Mouse (Mus musculus) liver, embryonic 13.5 days (tissue): ENCODE measurements at regions not wholly inside any gene's neighbourhood (a gene's known extent, or its start where the extent isn't known, plus 50 kb on each side); places are given as distances from the start of the nearest gene placed in this dataset.
A peak's percentile ranks its signal among the peaks of the same experiment; 100 is the strongest.

Source experiments
- ATAC-seq: fragments of 200-750 bp; cut with Nextera tagmentation; 2 replicates; pipeline ENCODE4 v1.8.0; 2017; ENCODE audit warnings: low read depth, mild to moderate bottlenecking, moderate number of reproducible peaks, moderate library complexity
- DNase-seq: peaks from one replicate; pipeline ENCODE4 v3.0.0; 2022
- H3K27ac ChIP-seq: fragments of 300-500 bp; sonication (generic); 2 replicates; pipeline ENCODE4 v1.5.1; 2015; ENCODE audit warnings: moderate library complexity, mild to moderate bottlenecking, inconsistent platforms
- H3K27me3 ChIP-seq: fragments of 300-500 bp; sonication (generic); 2 replicates; pipeline ENCODE4 v1.6.1; 2015; ENCODE audit warnings: mild to moderate bottlenecking, inconsistent platforms
- H3K36me3 ChIP-seq: fragments of 300-500 bp; sonication (generic); 2 replicates; pipeline ENCODE4 v1.6.1; 2015; ENCODE audit warnings: mild to moderate bottlenecking, inconsistent platforms
- H3K4me1 ChIP-seq: fragments of 300-500 bp; sonication (generic); replicated peaks from 2 replicates; pipeline ENCODE4 v1.6.1; 2015; ENCODE audit warnings: inconsistent platforms
- H3K4me2 ChIP-seq: fragments of 300-500 bp; sonication (generic); 2 replicates; pipeline ENCODE4 v1.6.1; 2015; ENCODE audit warnings: inconsistent platforms, mild to moderate bottlenecking, moderate library complexity
- H3K4me3 ChIP-seq: fragments of 300-500 bp; sonication (generic); replicated peaks from 2 replicates; pipeline ENCODE4 v1.5.1; 2015; ENCODE audit warnings: mild to moderate bottlenecking, inconsistent platforms
- H3K9ac ChIP-seq: fragments of 300-500 bp; sonication (generic); 2 replicates; pipeline ENCODE4 v1.6.1; 2015; ENCODE audit warnings: mild to moderate bottlenecking, inconsistent platforms
- H3K9me3 ChIP-seq: fragments of 300-500 bp; sonication (generic); replicated peaks from 2 replicates; pipeline ENCODE4 v1.6.1; 2016; ENCODE audit warnings: inconsistent platforms
- WGBS: fragments of 180-500 bp; shearing (Covaris S2); methylation state at CpG from one replicate; pipeline ENCODE4 v1.1.7; 2015; ENCODE audit not compliant: insufficient replicate concordance; 5-methylcytosine and 5-hydroxymethylcytosine counted together

DNA sequence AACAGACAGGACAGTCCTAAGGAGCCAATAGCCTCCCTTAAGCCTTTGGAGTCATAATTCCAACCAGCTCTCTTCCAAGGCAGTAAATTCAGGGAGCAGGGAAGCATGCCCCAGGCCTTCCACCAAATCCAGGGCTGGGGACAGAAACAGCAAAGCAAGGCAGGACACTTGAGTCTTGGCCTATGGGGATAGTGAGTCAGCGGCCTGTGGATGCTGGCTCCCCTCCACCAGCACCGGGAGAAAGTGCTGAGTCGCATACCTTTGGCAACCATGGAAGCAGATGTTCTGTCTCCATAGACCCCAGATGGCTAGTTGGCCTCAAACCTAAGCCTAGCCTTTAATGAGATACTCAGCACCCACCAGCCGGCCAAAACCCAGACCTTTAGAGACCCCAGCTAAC is 133.8 kb upstream of the Six2 start:
- no peak overlapping the region for H3K4me3 ChIP-seq
- H3K27ac ChIP-seq: no peak overlapping the region
- DNase-seq: no peak
- H3K9me3 ChIP-seq: no peaks in the 10 kb centered on the region
- H3K9ac ChIP-seq: no peak overlapping the region
- H3K4me1 ChIP-seq: no peaks in the 10 kb centered on the region
- no peak for ATAC-seq
- H3K36me3 ChIP-seq: no peaks in the 10 kb centered on the region
- 56% methylated on average over 4 of the region's 4 CpGs for WGBS
- no peak overlapping the region for H3K4me2 ChIP-seq
- H3K27me3 ChIP-seq: no peaks in the 10 kb centered on the region

DNA sequence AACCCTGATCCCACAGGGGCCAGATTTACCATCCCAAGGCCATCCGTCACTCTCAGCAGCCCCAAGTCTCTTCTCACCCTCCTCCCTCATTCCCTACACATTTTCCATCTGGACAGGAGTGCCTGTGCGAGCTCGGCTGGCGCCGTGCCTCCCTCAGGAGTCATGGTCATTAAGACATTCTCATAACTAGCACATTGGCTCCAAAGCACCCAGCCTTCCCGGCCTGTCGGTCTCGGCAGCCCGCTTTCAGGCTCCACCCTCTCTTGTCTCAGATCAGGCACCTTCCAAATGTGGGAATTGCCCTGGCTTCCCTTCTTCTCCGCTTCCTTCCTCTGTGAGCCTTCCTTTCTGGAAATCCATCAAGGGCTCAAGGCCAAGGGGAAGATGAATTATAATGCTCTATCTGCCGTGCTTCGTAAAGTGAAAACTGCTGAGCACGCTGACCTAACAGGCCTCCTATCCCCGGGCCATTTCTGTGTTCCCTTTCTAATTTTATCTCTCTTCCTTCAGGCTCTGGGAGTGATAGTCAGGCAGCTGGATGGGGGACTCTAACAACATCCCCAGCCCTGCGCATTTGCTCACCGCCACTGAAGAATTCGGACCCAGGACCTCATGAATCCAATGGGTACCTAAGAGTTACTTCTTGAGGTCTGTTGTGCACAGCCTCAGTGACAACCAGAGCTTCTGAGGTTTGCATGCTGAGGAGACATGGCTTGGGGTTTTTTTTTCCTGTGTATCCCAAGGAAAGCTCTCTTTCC is 130.2 kb upstream of the Six2 start:
- no peak for DNase-seq

DNA sequence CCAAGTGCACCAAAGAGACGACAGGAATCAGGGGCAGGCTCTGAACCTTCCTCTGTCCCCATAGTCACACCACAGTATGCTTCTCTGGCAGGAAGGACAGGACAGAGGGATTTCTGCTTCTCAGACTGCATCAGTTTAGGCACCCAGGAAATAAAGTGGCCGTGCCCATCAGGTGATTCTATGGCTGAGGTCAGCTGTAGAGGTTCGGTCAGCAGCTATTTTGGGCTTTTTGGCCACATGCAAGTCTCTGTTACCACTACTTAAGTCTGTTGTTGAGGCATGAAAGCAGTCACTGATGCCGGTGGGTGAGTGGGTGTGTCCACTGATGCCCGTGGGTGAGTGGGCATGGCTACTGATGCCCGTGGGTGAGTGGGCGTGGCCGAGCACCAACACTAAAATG is 128.4 kb upstream of the Six2 start:
- ATAC-seq (no peak), DNase-seq (no peak)
- no peaks in the 10 kb centered on the region for H3K9me3 ChIP-seq
- H3K27ac ChIP-seq: no peak overlapping the region
- no peak overlapping the region for H3K4me2 ChIP-seq
- H3K27me3 ChIP-seq: no peaks in the 10 kb centered on the region
- H3K9ac ChIP-seq: no peak overlapping the region
- H3K4me3 ChIP-seq: no peak overlapping the region
- H3K4me1 ChIP-seq: no peaks in the 10 kb centered on the region
- no peaks in the 10 kb centered on the region for H3K36me3 ChIP-seq
- 73% methylated on average over 8 of the region's 8 CpGs for WGBS

More for the DNA sequence above, 130.2 kb upstream of the Six2 start:
- H3K4me2 ChIP-seq: no peak overlapping the region
- H3K36me3 ChIP-seq: no peaks in the 10 kb centered on the region
- ATAC-seq: no peak
- H3K27ac ChIP-seq: no peak overlapping the region
- H3K9me3 ChIP-seq: no peaks in the 10 kb centered on the region
- H3K4me1 ChIP-seq: no peaks in the 10 kb centered on the region
- H3K27me3 ChIP-seq: no peaks in the 10 kb centered on the region
- H3K4me3 ChIP-seq: no peak overlapping the region
- no peak overlapping the region for H3K9ac ChIP-seq
- WGBS: 74% methylated on average over 17 of the region's 17 CpGs

- WGBS: 72% methylated on average over 8 of the region's 8 CpGs
- no peak for DNase-seq
Measured at GRCm38 (mm10) chr17:85816056-85816455, 128.0 kb upstream of the Six2 start.

GRCm38 (mm10) chr17:85808580-85808979 is 120.5 kb upstream of the Six2 start:
- Histone ChIP-seq H3K27ac (no peak overlapping the region), H3K4me2 (no peak overlapping the region), H3K9me3 (no peaks in the 10 kb centered on the region), H3K27me3 (peaks cover 26% of the 10 kb centered on the region), H3K4me3 (no peak overlapping the region), H3K9ac (no peak overlapping the region), H3K36me3 (no peaks in the 10 kb centered on the region), H3K4me1 (no peaks in the 10 kb centered on the region)
- WGBS: 39% methylated on average over 5 of the region's 5 CpGs
- DNase-seq (no peak), ATAC-seq (no peak)

More at GRCm38 (mm10) chr17:85816056-85816455, 128.0 kb upstream of the Six2 start:
- Histone ChIP-seq H3K9me3 (no peaks in the 10 kb centered on the region), H3K27ac (no peak overlapping the region), H3K4me2 (no peak overlapping the region), H3K4me1 (no peaks in the 10 kb centered on the region), H3K9ac (no peak overlapping the region), H3K27me3 (no peaks in the 10 kb centered on the region), H3K4me3 (no peak overlapping the region), H3K36me3 (no peaks in the 10 kb centered on the region)
- no peak for ATAC-seq

- no peak overlapping the region for H3K4me3 ChIP-seq
- WGBS: 63% methylated on average over 13 of the region's 13 CpGs
- no peak overlapping the region for H3K27ac ChIP-seq
- H3K4me2 ChIP-seq: no peak overlapping the region
- H3K4me1 ChIP-seq: no peaks in the 10 kb centered on the region
- peaks cover 52% of the 10 kb centered on the region for H3K27me3 ChIP-seq
- H3K9ac ChIP-seq: no peak overlapping the region
- ATAC-seq (no peak), DNase-seq (no peak)
- H3K9me3 ChIP-seq: no peaks in the 10 kb centered on the region
- H3K36me3 ChIP-seq: no peaks in the 10 kb centered on the region
Measured at GRCm38 (mm10) chr17:85805726-85806359, 117.8 kb upstream of the Six2 start.

DNA sequence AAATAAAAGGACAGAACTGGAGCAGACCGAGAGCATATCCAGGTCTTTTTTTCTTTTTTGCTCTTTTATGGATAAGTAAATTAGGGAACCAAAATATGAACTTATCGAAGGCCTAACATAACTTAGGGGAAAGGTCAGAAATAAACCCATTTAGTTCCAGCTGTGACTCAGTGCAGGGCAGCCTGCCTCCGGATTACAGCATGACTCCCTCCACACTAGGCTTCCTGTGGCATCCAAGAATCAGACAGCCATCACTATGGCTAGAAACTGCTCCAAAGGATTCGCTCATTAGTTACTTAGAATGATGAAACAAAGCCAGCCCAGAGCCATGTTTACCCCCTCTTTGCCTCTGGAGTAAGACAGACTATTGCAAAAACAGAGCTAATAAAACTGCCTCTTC is 116.6 kb upstream of the Six2 start:
- H3K9me3 ChIP-seq: no peaks in the 10 kb centered on the region
- DNase-seq: no peak
- H3K27me3 ChIP-seq: peaks cover 64% of the 10 kb centered on the region
- no peak overlapping the region for H3K4me2 ChIP-seq
- WGBS: 51% methylated on average over 4 of the region's 4 CpGs
- peaks cover 12% of the 10 kb centered on the region; the same call in 1 of the 2 replicates for H3K4me1 ChIP-seq
- H3K27ac ChIP-seq: no peak overlapping the region
- no peak for ATAC-seq
- no peaks in the 10 kb centered on the region for H3K36me3 ChIP-seq
- H3K9ac ChIP-seq: no peak overlapping the region
- H3K4me3 ChIP-seq: no peak overlapping the region

- Histone ChIP-seq H3K36me3 (no peaks in the 10 kb centered on the region), H3K27me3 (peaks cover 82% of the 10 kb centered on the region), H3K27ac (no peak overlapping the region), H3K4me3 (no peak overlapping the region), H3K4me2 (no peak overlapping the region), H3K4me1 (peaks cover 12% of the 10 kb centered on the region; the same call in 1 of the 2 replicates), H3K9me3 (no peaks in the 10 kb centered on the region), H3K9ac (no peak overlapping the region)
- ATAC-seq (no peak), DNase-seq (no peak)
- WGBS: 60% methylated on average over 8 of the region's 8 CpGs
Measured at GRCm38 (mm10) chr17:85801734-85802133, 113.7 kb upstream of the Six2 start.

DNA sequence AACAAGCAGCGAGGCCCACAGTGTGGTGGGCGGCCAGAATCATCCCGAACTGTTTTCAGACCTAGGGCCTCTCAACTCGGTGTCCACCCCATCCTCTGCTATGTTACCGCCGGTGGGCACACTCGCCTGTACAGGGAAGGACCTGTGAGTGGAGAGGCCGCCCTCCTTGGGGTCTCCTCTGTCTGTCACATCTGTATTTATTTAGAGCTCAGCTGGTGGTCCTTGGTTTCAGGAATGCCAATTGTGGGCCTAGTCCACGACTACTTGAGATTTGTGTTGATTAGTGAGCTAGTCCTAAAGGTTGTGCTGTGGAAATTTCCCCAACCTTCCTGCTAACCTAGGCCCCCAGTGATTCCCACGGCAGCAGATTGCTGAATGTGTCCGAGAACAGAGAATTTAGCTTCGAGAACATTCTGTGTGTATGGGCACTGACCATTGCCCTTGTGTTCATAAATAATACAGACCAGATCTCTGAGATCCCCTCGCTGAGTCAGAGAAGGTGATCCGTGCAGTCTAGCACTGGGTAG is 113.1 kb upstream of the Six2 start:
- DNase-seq (no peak), ATAC-seq (no peak)
- Histone ChIP-seq H3K4me1 (peaks cover 12% of the 10 kb centered on the region; the same call in 1 of the 2 replicates), H3K4me3 (no peak overlapping the region), H3K36me3 (no peaks in the 10 kb centered on the region), H3K27me3 (peaks cover 87% of the 10 kb centered on the region), H3K9ac (no peak overlapping the region), H3K9me3 (no peaks in the 10 kb centered on the region), H3K27ac (no peak overlapping the region), H3K4me2 (no peak overlapping the region)
- 30% methylated on average over 14 of the region's 14 CpGs for WGBS

DNA sequence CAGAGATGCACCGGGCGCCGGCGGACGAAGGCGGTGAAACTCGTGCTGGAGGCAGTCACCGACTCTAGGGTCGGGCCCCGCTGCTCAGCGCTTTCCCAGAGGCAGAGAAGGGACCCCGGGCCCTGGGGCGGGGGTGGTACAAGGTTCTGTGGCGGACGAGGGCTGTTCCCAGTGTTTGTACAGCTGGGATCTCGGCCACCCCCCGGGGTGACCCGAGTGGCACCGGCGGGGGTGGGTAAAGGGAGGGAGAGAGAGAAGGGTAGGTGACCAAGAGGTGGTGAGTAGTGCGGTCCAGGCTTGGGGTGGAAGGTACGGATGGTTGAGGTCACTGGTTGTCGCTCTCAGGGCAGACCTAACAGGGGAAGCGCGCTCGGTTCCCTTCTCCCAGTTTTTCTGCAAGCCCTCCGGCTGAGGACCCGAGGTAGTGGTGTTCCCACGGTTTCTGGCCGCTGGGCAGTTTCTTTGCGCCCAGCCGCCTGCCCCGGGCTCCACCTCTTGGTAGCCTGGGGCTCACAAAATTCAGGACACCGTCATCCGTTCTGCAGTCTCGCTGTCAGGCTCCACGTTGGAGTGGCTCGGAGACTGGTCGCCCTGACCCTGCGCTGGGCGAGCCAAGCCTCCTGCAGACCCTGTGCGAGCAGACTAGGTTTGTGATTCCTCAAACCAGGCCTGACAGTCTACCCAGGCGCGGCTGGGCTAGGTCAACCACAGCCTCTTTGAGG is 112.4 kb upstream of the Six2 start:
- H3K4me2 ChIP-seq: peak overlapping the region; percentile 62
- no peaks in the 10 kb centered on the region for H3K36me3 ChIP-seq
- peak overlapping the region; percentile 42 for H3K4me3 ChIP-seq
- H3K9ac ChIP-seq: no peak overlapping the region
- ATAC-seq (no peak), DNase-seq (no peak)
- H3K27me3 ChIP-seq: peaks cover 86% of the 10 kb centered on the region
- no peaks in the 10 kb centered on the region for H3K9me3 ChIP-seq
- H3K4me1 ChIP-seq: peaks cover 12% of the 10 kb centered on the region; the same call in 1 of the 2 replicates
- no peak overlapping the region for H3K27ac ChIP-seq
- WGBS: 3% methylated on average over 40 of the region's 44 CpGs

- Histone ChIP-seq H3K36me3 (no peaks in the 10 kb centered on the region), H3K27me3 (peaks cover 82% of the 10 kb centered on the region), H3K4me1 (peaks cover 12% of the 10 kb centered on the region; the same call in 1 of the 2 replicates), H3K9ac (no peak overlapping the region), H3K4me3 (peak overlapping the region; percentile 42), H3K9me3 (no peaks in the 10 kb centered on the region), H3K4me2 (peak overlapping the region; percentile 62), H3K27ac (no peak overlapping the region)
- 1% methylated on average over 31 of the region's 34 CpGs for WGBS
- ATAC-seq: no peak
- DNase-seq: no peak
Measured at GRCm38 (mm10) chr17:85799865-85800356, 111.8 kb upstream of the Six2 start.
